Mouse (Mus musculus) spleen, adult 2 months (tissue): ENCODE results near the gene Pbx4.

Experiments used
- CTCF ChIP-seq: fragments of 200-500 bp; IDR thresholded peaks from 2 replicates; pipeline ENCODE4 v1.5.1; 2011; ENCODE audit warnings: mild to moderate bottlenecking, inconsistent platforms; ENCODE audit not compliant: insufficient read depth, insufficient read length, insufficient replicate concordance; ENCODE audit errors: extremely low read depth
- POLR2A ChIP-seq: fragments of 200-500 bp; IDR thresholded peaks from 2 replicates; pipeline ENCODE4 v1.6.1; 2011; ENCODE audit warnings: low read depth, low read length, inconsistent platforms

GRCm38 (mm10) chr8:69796721-69797345 is 35.5 kb upstream of the Pbx4 start:
- TF ChIP-seq CTCF (no peak), POLR2A (no peak)
